In the genomic region with DNA sequence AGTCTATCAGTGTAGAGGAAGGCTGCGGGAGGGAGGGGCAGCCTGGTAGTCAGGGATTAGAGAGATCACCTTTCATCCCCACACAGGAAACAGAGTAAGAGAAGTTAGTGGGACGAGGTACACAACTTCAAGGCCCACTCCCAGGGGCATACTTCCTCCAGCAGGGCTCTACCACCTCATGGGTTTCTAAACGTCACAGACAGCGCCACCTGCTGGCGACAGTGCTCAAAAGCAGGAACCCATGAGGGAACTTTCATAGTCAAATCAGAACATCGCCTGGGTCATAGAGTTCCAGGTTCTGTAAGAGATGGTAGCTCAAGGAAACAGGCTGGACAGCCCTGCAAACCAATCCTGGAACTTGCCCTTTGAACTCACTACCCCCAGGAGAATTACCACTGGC, we compare ENCODE assay signal across 10 mouse cellular contexts. TPM values are rescaled to one million over a fixed set of nuclear protein-coding genes. Genes with fewer than 3 reads are reported as not detected.
A peak's percentile ranks its signal among the peaks of the same experiment; 100 is the strongest.
DNase-seq lines count a peak whose midpoint lies in the region; ATAC-seq and TF ChIP-seq lines count a peak whose summit lies in the region.
"Had no signal": no experiment of that assay in that cellular context is flagged by ENCODE, and none has a peak within 500 bp of the region (broad histone marks: within the 10 kb centered on the region; RNA-seq: fewer than 3 reads in every experiment).

No protein-coding gene starts in this region.

- no peak overlapping the region for H3K4me2 ChIP-seq in heart, postnatal 0 days (ENCODE audit: low read depth, low read length)
- H3K4me2 ChIP-seq: neural tube, embryonic 13.5 days had no signal

- H3K36me3 ChIP-seq in heart, postnatal 0 days (replicated peaks; ENCODE audit: control insufficient read depth, insufficient read depth, low read length), result no peaks in the 10 kb centered on the region
- H3K36me3 ChIP-seq: neural tube, embryonic 13.5 days had no signal

- no peaks in the 10 kb centered on the region for H3K4me1 ChIP-seq in heart, postnatal 0 days (ENCODE audit: control insufficient read depth, insufficient read depth)
- H3K4me1 ChIP-seq: neural tube, embryonic 13.5 days had no signal

- H3K27ac ChIP-seq in heart, postnatal 0 days (ENCODE audit: low read depth), result no peak overlapping the region
- H3K27ac ChIP-seq: neural tube, embryonic 13.5 days had no signal

- DNase-seq in heart, postnatal 0 days (ENCODE audit: low spot score), result no peak
- DNase-seq in heart, adult 8-10 months (ENCODE audit: low spot score), result no peak
- DNase-seq in A20 (ENCODE audit: low read depth, low spot score) (peak; percentile 69), WW6 (ENCODE audit: low read depth, low spot score) (peak; percentile 46)
- DNase-seq in kidney, postnatal 14 days, result peak; percentile 31
- DNase-seq in thymus, postnatal 14 days, result peak; percentile 37
- DNase-seq in spleen, postnatal 36 days (ENCODE audit: low spot score in 2 of 2), result no peak

- TF ChIP-seq EP300 in heart, postnatal 0 days (IDR thresholded peaks at IDR 0.05; ENCODE audit: low read depth), result no peak

- no peak overlapping the region for H3K4me3 ChIP-seq in heart, postnatal 0 days (ENCODE audit: low read depth, low read length)
- H3K4me3 ChIP-seq: neural tube, embryonic 13.5 days had no signal

- TF ChIP-seq CTCF in heart, postnatal 0 days (IDR thresholded peaks at IDR 0.05; ENCODE audit: low read depth), result peak; percentile 38

- no peaks in the 10 kb centered on the region for H3K9me3 ChIP-seq in heart, postnatal 0 days (replicated peaks; ENCODE audit: control insufficient read depth, low read length)
- H3K9me3 ChIP-seq: neural tube, embryonic 13.5 days had no signal

- no peak for ATAC-seq in heart, postnatal 0 days (ENCODE audit: insufficient read depth, low read depth)
- no peak for ATAC-seq in monocyte, adult 5-6 weeks (replicated peaks; ENCODE audit: insufficient number of reproducible peaks, low FRiP score, low TSS enrichment, poor library complexity, severe bottlenecking)

- H3K9ac ChIP-seq in heart, postnatal 0 days (replicated peaks; ENCODE audit: low read depth, low read length), result no peak overlapping the region
- H3K9ac ChIP-seq: neural tube, embryonic 13.5 days had no signal

- no peaks in the 10 kb centered on the region for H3K27me3 ChIP-seq in heart, postnatal 0 days (ENCODE audit: control insufficient read depth, insufficient read depth, low read length)
- H3K27me3 ChIP-seq: neural tube, embryonic 13.5 days had no signal

- 43% methylated on average over 6 of the region's 6 CpGs for WGBS in heart, postnatal 0 days

RNA-seq across cellular contexts. Expression of a gene that starts 6.7 kb away (rescaled TPM):
- not detected in 2 replicates for total RNA-seq in heart, postnatal 0 days (2014; rRNA removed; ENCODE audit: low replicate concordance)
- not detected in 2 replicates for polyA plus RNA-seq in heart, postnatal 0 days (2015; fragmentation: Nextera tagmentation; extraction: Ambion mirVana)
- total RNA-seq in heart, adult 8-10 months (2022), result not detected
- total RNA-seq in monocyte, adult 5-6 weeks (2017), result not detected in 3 replicates
- polyA plus RNA-seq: large intestine, adult 2 months had no signal

RNA-seq across cellular contexts. Expression of a gene that starts 54.3 kb away (rescaled TPM):
- 14.4 and 28.7 TPM in 2 replicates for total RNA-seq in heart, postnatal 0 days (2014; rRNA removed; ENCODE audit: low replicate concordance)
- polyA plus RNA-seq in heart, postnatal 0 days (2015; fragmentation: Nextera tagmentation; extraction: Ambion mirVana), result 13.4 and 17.3 TPM in 2 replicates
- total RNA-seq in heart, adult 8-10 months (2022), result 10 to 100 TPM in 3 of 4 experiments, 1 to 10 TPM in 1; 7.6 to 19.1 (median 16.9) TPM
- total RNA-seq in monocyte, adult 5-6 weeks (2017), result 0.76 to 1.9 TPM (median 1.4 TPM) in 3 replicates

Comparison
In these comparisons a context has a peak if more than half of its experiments do, and no peak if none do; other contexts are left out.
1. DNase-seq: peak in A20 (single experiment), WW6 (single experiment), kidney, postnatal 14 days (single experiment) and thymus, postnatal 14 days (single experiment); none in heart, postnatal 0 days (single experiment), heart, adult 8-10 months (single experiment) and spleen, postnatal 36 days (0 of 2).